Mouse (Mus musculus) forelimb bud, embryonic 11.5 days (tissue): ENCODE data around the gene Reln.

Experiments
- DNase-seq: peaks from one replicate; pipeline ENCODE4 v3.0.0-alpha.2; 2012; ENCODE audit warnings: low read depth, low spot score

Gene Reln

DNA sequence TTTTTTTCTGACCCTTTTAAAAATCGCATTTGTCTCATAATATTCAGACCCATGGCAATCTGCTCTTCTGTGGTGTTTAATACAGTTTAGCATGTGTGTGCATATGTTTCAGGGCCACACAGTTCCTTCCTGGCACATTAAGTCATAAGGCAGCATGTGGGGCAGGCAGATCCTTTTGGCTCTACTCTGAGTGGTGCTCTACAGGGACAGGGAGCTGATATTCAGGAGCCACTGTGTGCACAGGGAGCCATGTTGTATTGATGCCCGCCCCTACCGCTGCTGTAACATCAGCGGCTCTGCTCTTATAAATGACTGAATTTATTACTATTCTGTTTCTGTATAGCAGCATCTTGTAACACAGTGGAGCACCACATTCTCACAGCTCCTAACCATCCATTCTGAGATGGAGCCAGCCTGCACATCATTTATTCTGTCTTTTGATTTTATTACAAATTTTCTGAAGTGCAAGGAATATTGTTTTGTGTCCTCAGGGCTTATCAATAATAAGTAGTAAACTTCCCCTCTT lies 410.3 kb downstream of the Reln start:
- no peak for DNase-seq

DNA sequence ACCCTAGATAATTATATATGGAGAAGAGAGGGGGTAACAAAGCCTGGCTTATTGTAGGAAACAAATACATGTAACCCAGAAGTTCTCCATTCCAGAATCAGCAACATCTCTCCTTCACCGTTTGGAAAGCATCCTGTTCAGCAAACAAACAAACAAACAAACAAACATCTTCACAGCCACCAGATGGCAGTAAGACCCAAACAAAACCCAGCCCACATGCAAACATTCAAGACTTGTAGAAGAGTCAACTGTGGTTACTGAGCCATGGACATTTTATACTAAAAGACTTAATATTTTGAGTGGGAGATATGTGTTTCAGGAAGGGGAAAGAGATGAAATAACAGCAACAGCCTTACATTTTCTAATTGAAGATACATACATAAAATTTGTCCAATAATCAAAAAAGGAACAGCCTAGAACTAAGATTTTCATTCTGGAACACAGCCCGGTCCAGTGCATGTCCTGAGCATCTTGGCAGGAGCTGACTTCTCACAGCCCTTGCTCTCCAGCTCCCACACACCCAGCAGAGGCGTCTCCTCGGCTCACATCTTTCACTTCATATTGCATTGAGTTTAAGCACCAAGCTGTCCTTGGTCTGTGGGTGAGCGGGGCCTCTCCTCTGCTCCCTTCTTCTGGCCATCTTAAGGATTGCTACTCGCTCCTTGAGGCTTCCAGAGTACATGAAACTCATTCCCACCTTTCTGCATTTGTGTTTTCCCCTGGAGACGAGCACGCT lies 411.0 kb downstream of the Reln start:
- no peak for DNase-seq

DNA sequence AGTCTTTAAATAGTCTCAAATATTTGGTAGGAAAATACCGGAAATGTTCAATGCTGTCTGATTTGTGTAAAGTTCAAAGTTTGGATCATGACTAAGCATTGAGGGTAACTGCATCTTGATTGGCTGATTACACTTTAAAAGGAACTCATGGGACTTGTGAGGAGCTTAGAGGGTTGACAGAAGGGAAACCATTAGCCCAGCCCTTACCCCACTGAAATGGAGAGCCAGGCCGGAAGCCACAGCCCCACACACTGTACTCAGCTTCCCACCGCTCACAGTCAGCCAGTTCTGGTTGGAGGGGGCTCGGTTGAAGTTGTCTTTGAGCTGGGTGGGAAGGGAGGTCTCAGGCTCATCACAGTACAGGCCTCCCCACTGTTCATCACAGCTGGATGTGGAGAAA lies 413.4 kb downstream of the Reln start:
- DNase-seq, result no peak

DNA sequence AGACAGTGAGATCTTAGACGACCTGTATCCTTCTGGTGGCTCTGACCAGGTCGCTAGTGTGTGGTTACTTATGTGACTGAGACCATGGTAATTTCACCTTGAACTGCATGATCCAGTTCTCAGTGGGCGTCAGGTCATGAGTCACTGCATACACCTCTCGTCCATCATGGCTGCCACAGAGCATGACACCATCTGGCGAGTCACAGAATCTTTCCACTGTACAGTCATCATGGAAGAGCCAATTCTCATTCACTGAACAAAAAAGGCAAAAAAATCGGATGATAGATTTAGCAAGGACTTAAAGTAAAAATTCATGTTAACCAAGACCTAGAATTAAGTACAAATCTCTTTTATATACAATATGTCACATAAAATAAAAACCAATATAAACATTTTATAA lies 424.2 kb downstream of the Reln start:
- no peak for DNase-seq

DNA sequence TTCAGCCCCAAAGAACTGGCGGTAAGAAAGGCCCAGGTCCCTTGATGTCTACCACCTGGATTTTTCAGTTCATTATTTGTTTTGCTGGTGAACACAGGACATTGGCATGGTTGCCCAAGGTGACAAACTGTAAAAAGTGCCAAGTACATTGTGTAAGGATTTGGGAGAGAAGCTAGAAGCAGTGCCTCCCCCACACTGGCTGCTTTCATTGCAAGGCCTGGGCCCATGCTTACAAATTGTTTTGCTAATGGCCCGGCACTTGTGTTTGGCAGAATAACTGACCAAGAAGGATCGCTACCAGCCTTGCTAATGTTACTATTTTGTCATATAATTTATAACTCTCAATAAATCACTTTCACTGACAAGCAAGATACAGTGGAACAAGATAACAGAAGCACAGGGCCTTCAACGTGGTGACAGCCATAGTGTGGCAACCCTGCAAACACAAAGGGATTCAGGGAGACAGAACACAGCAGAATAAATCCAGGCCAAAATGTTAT lies 425.2 kb downstream of the Reln start:
- no peak for DNase-seq

DNA sequence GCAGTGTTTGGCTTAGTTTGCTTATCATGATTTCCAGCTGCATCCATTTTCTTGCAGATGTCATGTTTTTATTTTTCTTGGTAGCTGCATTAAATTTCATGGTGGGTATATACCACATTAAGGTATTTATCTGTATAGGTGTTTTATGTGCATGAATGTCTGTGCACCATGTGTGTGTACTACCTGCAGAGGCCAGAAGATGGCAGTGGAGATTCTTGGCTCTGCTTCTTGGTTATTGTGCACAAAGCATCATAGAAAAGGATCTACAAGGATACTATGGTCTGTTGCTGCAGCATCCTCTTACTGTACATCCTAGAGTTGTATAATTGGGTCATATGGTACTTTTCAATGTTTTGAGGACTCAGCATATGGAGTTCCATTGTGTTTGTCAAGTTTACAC lies 428.5 kb downstream of the Reln start:
- DNase-seq, result no peak

DNA sequence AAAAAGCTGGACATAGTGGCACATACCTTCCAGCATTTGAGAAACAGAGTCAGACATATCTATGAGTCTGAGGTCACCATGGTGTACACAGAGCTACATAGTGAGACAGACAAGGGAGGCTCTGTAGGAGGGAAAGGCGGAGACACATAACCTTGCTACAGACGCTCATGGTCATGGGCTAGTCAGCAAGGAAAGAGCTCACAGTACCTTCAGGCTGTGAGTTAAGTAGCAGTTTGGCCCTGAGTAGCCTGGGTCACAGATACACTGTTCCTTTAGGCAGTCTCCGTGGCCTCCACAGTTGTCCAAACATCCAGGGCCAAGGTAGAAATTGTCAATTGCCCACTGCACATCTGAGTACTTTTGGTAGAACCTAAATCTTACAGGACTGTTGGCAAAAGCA lies 429.7 kb downstream of the Reln start:
- no peak for DNase-seq

DNA sequence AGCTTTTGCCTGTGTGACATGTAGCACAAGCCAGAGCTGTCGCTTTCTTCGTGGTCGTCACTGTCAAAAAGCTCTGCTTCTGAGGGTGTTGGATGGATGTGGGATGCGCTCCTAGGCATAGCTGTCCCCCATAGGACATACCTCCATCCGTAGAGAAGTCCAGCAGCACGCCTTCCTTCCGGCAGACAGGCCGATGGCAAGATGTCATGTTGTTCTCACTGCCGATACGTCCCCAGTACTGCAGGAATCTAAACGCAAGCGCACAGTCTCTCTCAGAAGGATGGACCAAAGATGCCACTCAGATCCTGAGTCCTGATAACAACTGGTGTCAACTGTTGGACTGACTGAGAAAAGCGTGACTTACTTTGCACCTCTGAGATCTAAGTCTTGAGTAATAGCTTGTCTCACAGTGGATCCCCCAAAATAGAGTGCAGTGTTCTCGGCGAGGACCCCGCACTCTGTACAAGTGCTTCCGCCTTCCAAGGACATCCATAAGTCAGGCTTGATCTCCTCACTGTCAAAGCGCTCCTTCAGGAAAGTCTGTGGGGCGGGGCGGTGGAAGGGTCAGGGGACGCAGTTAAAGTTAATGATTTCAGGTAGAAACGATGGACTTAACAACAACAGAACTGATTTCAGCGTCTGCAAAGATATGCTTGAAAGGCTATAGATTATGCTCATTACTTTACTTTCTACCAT lies 431.5 kb downstream of the Reln start:
- no peak for DNase-seq

DNA sequence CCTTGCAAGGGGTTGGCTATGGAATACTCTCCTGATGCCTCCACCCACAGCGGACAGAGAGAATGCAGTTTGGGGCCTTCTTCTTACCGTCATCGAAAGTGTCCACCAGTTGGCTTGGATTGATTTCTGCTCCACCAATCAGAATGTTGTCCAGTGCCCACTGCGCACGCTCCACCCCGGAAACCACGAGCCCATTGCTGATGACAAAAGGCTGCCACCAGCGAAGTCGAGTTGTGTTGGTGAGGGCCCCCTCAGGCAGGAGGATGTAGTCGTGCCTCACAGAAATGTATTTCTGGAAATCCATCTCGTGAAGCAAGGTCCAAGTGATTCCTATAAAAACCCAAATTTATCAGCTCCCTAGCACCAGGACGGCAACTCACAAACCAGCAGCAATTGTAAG lies 433.8 kb downstream of the Reln start:
- DNase-seq, result no peak

DNA sequence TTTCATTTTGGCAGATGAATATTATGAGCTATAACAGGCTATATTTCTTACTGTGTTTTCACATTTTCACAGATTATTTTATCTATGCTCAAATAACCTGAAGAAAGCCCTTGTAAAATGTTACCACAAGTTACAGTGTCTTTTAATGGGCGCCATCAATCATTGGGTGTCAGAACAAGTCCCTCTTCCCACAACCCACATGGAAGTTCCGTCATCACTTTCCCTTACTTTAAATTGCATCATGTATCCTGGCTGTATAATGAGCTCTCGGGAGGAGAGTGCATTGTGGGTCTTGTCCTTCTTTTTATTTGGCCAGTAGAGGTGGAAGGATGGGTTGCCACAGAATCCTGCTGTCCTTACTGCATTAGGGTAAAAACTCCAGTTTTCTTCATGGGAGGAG lies 434.8 kb downstream of the Reln start:
- DNase-seq, result no peak

DNA sequence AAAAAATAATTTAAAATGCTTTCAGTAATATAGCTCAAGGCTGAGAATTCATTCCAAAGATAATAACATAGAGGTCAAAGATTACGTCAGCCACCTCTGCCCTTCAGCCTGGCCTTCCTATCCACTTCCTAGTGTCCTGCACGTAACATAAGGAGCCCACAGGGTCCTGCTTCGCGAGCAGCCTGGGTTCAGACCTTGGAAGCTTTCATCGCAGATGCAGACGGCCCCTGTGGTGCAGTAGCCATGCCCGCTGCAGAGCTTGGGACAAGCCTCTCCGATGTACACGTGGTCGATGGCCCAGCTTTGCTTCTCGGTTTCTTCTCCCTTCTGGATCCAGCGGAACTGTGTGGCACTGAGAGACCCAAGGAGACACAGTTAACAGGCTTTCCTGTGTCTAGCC lies 443.1 kb downstream of the Reln start:
- DNase-seq, result no peak

DNA sequence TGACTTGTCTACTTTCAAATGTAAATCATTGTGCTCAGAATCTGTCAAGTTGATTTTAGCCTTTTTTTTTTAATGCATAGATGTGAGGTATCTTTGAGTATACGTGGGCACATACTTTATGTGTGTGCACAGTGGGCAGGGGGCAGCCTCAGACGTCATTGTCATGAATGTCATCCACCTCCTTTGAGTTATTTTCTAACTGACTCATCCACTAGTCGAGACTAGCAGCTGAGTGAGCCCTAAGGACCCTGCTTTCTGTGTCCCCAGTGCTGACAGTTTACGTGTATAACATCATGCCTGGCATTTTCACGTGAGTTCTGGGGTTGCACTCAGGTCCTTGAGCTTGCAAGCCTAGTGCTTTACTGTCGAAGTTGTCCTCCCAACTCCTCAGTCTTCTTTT lies 443.6 kb downstream of the Reln start:
- no peak for DNase-seq

DNA sequence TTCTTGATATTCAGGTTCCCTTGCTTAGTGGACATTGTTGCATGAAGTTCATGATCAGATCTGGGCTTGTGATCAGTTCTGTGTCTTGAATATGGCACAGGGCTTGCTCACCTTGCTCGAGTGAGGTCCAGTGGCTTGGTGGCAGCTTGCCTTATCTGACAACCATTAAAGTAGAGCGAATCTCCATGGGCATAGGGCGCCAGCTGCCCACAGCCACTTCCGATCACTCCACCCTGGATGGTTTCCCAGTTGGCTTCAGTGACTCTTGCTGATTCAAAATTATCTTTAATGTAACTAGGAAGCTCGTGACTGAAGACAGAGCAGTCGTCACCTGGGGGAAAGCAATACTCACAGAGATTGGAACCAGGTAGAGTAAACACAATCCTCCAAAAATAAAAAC lies 445.6 kb downstream of the Reln start:
- DNase-seq, result no peak

DNA sequence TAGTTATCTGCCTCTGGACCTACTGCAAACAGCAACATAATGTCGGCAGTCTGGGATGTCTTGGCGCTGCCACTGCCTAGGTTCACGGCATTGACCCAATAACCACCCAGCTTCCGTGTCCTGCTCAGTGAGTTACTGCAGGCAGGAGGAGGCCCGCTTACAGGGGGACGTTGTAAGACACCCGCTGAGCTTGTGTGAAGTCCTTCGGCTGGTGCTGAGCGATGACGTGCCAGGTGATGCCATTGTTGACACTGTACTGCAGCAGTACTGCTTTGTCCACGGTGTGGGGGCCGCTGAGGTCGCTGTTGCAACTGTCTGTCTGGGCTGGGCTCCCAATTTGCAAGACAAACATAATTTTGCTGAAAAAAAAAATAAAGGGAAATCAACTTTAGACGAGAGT lies 447.9 kb downstream of the Reln start:
- no peak for DNase-seq

DNA sequence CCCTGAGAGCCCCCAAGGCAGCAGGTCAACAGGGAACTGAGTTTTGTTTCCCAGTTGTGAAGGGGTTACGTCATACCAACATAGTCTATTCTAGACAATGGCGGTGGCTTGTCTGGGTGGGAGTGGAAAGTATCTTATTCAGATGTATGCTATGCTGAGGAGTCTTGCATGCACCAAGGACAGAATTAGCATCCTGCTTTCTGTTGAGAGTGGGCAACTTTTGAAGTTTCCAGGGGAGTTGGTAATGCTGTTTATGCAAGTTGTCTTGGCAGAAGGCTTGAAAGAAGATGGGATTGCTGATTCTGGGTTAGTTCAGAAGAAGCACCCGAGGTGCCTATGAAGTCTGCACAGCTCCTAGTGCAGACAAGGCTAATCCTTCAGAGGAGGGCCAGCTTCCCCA lies 450.3 kb downstream of the Reln start:
- DNase-seq, result no peak

DNA sequence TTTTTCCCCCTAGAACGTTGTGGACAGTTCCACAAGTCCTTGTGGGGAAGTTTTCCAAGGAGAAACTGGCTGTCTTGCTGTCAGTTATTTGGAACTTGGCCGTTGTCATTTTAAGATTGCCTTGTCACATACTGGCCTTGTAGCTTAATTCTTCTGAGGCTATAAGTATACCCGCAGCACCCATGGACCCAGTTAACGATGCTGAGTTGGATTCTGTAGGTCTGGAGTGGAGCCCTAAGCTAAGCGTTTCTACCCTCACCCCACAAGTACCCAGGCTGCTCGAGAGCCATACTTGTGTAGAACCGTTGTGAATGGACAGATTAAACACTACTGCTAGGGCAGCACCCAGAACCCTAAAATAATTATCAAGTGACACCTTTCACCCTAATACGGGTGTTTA lies 477.8 kb downstream of the Reln start:
- no peak for DNase-seq

DNA sequence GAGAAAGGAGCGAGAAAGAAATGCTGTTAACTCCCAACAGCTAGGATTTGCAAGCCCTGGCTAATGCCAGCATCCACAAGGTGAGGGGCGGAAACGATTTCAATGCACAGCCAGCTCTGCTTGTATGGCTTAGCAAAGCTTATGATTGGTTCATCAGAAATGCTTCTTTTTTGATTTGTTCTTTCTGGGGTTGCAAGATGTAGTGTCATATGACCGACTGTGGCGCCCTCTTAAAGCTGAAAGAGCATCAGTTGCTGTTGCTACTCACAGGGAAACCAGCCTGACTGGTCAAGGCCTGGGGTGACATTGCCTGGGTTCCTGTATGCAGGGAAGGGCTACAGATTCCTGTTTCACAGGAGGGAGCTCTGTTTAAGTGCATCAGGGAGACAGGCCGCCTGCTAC lies 478.2 kb downstream of the Reln start:
- peak; percentile 34 for DNase-seq

DNA sequence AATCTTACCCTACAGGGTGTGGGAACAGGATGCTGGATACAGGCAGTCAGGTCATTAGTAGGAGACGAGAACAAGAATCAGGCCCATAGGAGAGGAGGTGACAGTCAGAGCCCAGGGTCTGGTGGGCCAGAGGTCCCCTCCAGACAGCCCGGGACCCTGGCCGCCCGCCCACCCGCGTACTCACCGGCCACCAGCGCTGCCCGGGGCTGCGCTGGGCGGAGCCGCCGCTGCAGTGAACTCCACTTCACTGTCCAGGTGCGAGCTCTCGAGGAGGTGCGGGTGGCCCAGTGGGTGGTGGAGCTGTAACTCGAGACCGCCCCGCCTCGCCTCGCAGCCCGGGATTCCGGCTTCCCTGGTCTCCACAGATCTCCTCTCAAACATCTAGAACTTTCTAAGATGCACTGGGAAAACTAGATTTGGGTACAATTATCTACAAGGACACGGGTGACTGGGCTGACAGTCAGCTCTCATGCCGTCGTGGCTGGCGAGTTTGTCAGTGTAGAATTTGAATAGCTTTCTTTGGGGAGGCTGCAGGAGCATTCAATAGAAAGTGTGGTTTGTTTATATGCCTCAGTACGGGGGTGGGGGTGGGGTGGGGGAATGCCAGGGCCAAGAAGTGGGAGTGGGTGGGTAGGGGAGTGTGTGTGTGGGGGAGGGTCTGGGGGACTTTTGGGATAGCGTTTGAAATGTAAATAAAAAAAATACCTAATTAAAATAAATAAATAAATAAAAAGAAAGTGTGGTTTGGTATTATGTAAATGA lies 479.0 kb downstream of the Reln start, which contains the start of gene Slc26a5:
Slc26a5 (minus strand) TSS at position 259 of the 762 bp plus-strand sequence.
- DNase-seq, result peak; percentile 48

DNA sequence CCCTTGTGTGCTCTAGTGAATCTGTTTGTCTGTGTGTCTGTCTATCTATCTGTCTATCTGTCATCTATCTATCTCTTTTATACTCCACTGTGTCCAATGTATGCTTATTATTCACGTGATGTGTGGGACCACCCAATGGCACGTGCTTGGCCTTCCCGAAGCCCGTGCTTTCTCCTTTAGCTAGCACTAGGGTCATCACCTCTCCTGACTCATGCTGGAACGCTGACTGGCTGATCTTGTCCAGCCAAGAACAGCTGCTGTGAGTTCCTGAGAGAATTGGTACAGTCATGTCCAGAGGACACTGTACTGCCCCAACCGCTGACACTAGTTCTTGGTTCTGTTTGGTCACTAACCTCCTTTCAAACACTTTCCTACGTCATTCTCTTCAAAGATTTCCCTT lies 485.8 kb downstream of the Reln start:
- DNase-seq, result no peak

DNA sequence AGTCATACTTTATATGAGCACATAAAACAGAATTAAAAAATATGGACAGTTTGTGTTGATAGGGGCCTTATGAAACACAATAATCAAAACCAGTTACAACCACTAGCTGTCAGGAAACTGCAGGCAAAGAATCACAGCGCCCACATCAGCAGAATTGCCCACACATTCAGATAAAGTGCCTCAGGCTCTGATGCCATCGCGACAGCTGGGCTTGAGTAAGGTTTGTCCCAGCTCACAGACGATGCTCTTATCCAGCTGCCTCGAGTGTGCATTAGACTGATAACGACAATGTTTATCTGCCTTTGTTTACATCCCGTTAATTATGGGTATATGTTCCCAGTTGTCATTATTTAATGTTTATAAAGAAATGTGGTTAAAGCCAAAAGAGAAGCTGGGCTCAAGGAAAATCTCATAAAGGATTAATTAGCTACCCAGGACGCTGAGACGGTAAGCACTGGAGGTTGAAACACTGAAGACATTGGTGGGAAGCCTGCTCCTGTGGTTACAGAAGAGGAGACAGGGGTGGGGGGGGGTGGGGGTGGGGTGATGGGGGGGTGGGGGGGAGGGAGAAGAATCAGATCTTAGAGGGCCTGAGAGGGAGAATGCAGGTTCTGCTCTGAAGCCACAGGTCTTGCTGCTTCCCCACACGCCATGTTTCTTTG lies 492.7 kb downstream of the Reln start:
- DNase-seq, result no peak

DNA sequence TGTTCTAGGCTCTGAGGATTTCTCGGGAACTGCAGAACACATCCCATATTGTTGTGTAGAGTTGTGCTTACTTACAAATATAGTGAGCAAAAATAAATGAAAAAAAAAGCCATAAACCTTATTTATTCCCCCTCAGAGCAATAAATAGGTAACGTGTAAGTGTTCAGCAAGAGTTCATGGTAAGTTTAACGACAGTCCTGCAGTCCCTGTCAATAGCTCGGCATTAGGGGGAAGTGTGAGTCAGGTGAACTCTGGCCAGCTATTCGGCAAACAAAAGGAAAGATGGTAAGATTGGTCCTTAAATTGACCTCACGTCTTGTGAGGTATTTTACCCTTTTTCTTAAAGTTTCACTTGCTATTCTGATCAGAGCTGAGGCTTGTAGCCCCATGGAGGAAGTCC lies 497.1 kb downstream of the Reln start:
- DNase-seq, result no peak
